Mouse (Mus musculus) heart, postnatal 4 days (tissue): ENCODE measurements around the gene Vars. TPM values are rescaled to one million over a fixed set of nuclear protein-coding genes. Genes with fewer than 3 reads are reported as not detected.
"Not testable (repeated sequence)": the region's sequence is repeated elsewhere in the genome, so short reads cannot be mapped to it uniquely, and the experiment has no call there.

Experiments used
- DNase-seq: peaks from one replicate; pipeline ENCODE4 v3.0.0; 2021
- total RNA-seq, 2 experiments: library from RNA; stranded (reverse); gene quantifications; 2 replicates each; pipeline ENCODE4 v1.2.3; 2021

The Vars gene
- total RNA-seq, 2 experiments from 2014 or later = 46.7 to 49.0 TPM

DNA sequence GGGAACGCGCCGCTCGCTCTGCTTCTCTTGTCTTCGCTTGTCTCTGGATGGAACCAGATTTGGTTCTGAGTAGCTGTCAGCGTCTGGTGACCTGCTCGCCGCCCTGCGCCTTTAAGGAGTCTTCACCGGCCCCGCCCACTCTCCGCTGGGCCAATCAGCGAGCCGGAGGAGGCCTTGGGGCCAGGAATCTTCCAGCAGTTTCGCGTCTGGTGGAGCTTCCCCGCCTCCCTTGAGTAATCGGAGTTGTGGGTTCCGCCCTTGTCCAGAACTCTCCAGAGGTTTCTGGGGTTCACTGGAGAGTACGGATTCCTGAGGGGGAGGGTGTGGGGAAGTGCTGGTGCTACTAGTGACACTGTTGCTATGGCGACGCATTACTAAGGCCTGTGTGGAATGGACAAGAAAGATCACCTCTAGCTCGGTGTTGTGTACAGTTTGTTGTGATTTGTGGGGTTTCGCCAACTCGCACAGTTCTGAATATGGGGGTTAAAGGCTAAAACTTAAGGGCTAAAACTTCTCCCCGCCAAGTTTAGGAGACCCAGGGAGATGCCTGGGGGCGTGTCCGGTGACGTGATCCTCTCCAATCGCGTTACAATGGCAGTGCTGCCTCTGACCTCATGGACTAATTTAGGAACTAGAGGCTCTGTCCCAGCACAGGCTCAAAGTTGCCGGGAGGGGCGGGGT lies 28.6 kb upstream of the Vars start, which contains the start of the genes Hspa1a and Hspa1l:
Gene Hspa1a (minus strand): TSS at position 88 of the 681 bp plus-strand sequence.
Gene Hspa1l (plus strand): TSS at position 635 of the 681 bp plus-strand sequence.
- DNase-seq = peak; percentile 87

DNA sequence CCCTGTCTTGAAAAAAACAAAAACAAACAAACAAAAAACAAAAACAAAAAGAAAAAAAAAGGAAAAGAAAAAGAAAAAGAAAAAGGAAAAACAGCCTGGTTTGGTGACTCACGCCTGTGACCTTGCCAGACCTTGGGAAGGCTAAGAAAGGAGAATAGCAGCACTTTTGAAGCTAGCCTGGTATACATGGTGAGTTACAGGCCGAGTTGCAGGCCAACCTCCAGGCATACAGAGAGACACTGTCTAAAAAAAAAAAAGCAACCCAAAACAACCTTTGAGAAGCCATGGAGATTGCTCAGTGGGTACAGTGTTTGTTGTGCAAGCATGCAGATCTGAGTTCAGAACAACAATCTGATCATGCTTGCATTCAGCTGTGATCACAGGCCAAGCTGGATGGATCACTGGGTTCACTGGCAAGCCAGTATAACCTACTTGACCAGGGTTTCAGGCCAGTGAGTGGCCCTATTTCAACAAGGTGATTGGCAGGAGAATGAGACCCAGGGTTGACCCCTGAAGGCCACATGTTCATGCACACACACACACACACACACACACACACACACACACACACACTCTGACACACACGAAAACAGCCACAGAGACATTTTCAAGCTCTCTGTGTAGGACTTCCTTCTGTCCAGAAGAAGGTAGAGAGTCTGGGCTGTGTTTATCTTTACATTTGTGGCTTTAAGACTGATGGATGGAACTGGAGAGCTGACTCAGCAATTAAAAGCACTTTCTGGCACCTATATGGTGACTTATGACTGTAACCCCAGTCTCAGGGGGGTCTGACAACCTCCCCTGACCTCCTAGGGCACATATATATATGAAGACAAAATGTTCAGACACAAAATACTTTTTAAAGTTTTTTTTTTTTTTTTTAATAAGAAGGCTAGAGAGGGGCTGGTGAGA lies 24.9 kb upstream of the Vars start:
- no peak for DNase-seq

- no peak for DNase-seq
Observed at GRCm38 (mm10) chr17:34977000-34977399, 23.8 kb upstream of the Vars start.

DNA sequence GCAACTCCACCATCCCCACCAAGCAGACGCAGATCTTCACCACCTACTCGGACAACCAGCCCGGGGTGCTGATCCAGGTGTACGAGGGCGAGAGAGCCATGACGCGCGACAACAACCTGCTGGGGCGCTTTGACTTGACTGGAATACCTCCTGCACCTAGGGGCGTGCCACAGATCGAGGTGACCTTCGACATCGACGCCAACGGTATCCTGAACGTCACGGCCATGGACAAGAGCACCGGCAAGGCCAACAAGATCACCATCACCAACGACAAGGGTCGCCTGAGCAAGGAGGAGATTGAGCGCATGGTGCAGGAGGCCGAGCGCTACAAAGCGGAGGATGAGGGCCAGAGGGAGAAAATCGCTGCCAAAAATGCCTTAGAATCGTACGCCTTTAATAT lies 22.5 kb upstream of the Vars start:
- DNase-seq = no peak

- no peak for DNase-seq
Observed at GRCm38 (mm10) chr17:34979631-34980030, 21.2 kb upstream of the Vars start.

DNA sequence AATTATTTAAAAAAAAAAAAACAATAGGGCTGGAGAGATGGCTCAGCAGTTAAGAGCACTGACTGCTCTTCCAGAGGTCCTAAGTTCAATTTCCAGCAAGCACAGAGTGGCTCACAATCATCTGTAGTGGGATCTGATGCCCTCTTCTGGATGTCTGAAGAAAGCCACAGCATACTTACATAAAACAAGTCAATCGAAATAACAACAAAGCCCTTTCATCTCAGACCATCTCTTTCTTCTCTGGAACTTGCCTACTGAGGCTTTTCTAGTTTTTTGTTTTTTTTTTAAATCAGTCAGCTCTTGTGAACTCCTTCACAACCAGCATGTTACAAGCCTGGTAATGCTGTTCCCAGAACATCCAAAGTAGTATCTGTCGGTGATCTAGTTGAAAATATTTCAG lies 20.1 kb upstream of the Vars start:
- DNase-seq = peak; percentile 43

DNA sequence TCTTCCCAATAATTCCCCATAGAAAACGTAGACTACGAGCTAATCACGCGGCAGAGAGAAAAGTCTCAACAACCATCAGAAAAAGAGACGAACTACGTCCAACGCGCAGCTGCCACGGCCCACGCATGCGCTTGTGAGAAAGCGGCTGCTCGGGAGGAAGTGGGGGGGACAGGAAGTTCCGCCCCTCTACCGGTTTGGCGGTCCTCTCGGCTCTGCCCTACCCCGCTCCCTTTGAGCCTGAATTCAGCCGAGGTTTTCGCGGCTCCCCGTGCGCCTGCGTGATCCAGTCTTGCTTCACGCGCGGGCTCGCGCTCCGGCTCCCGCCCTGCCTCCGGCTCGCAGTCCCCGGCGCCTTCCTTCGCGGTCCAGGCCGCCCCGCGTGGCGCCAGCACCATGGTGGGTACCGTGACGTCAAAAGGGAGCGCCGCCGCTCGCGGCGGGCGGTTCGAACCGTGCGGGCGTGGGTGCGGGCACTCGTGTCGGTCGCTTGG lies 19.1 kb upstream of the Vars start, which contains the start of gene Lsm2:
Gene Lsm2 (plus strand): TSS at position 173 of the 491 bp plus-strand sequence.
- DNase-seq = peak; percentile 92

DNA sequence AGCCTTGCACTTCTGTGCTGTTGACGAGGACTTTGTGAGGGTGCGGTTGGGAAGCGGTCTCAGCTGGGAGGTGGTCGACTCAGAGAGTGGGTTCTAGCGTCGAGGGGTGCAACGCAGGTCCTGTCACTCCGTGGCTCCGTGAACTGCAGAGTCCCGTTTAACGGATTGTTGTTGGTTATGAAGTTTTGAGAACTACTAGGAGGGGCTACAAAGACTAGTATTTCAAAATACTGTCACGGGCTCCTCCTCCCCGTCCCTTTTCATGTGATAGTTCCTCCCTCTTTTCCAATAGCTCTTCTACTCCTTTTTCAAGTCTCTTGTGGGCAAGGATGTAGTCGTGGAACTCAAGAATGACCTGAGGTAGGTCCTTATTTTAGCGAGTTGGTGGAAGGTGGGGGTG lies 18.5 kb upstream of the Vars start:
- no peak for DNase-seq

GRCm38 (mm10) chr17:34984218-34984617 lies 16.6 kb upstream of the Vars start:
- peak; percentile 32 for DNase-seq

GRCm38 (mm10) chr17:34994751-34995150 lies 6.0 kb upstream of the Vars start:
- DNase-seq = no peak

GRCm38 (mm10) chr17:34995192-34995591 lies 5.6 kb upstream of the Vars start:
- not testable (repeated sequence) for DNase-seq

DNA sequence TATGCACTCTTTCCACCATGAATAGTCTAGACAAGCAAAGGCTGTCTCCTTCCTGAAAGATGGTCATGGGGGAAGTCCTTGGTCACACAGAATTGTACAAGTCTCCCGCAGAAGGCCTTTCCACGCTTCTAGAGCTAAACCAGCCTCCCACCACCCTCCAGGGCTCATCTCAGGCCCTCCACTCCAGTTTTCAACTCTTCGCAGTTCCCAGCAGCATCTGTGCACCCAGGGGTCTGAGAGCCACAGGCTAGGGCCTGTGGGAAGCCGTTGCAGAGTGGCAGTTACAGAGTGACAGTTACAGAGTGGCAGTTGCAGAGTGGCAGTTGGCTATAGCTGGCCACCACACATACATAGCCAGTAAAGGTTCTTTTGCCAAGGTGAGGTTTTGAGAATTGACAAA lies 4.9 kb upstream of the Vars start:
- DNase-seq = not testable (repeated sequence)

GRCm38 (mm10) chr17:34996411-34997141 lies 4.2 kb upstream of the Vars start:
- no peak for DNase-seq

DNA sequence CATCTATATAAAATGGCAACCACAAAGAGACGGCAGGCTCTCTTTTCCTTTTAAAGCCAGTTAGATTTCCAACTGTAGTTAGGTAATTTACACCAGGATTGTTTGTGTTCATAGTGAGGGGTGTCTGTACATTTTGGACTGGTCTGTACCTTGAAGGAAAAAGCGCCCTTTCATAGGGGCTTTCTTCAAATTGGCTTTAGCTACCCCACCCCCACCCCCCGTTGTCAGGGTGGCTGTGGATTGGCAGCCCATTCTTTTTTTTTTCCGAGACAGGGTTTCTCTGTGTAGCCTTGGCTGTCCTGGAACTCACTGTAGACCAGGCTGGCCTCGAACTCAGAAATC lies 3.7 kb upstream of the Vars start:
- no peak for DNase-seq

- no peak for DNase-seq
Observed at GRCm38 (mm10) chr17:34998526-34999430, 2.0 kb upstream of the Vars start.

- DNase-seq = not testable (repeated sequence)
Observed at GRCm38 (mm10) chr17:34999871-35000716, 693 bp upstream of the Vars start.

DNA sequence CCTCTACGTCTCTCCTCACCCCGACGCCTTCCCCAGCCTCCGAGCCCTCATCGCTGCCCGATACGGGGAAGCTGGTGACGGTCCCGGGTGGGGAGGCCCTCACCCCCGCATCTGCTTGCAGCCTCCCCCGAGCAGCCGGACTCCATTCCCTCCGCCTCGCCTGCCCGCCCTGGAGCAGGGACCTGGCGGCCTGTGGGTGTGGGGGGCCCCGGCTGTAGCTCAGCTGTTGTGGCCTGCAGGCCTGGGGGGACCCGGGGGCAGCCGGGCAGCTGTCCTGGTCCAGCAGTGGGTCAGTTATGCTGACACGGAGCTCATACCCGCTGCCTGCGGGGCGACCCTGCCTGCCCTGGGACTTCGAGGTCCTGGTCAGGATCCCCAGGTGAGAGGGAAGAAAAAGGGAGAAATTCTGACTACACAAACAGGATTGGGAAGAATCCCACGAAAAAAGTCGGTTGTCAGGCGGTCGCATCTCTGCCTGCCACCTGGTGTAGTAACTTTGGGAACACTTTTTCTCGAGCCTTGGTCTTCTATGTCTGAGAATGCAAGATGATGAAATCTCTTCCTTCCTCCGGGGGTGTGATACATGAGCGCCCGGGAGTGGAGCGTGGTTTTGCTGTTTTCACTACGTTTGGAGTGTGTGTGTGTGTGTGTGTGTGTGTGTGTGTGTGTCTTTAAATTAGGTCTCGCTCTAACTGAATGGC lies 815 bp downstream of the Vars start:
- no peak for DNase-seq

DNA sequence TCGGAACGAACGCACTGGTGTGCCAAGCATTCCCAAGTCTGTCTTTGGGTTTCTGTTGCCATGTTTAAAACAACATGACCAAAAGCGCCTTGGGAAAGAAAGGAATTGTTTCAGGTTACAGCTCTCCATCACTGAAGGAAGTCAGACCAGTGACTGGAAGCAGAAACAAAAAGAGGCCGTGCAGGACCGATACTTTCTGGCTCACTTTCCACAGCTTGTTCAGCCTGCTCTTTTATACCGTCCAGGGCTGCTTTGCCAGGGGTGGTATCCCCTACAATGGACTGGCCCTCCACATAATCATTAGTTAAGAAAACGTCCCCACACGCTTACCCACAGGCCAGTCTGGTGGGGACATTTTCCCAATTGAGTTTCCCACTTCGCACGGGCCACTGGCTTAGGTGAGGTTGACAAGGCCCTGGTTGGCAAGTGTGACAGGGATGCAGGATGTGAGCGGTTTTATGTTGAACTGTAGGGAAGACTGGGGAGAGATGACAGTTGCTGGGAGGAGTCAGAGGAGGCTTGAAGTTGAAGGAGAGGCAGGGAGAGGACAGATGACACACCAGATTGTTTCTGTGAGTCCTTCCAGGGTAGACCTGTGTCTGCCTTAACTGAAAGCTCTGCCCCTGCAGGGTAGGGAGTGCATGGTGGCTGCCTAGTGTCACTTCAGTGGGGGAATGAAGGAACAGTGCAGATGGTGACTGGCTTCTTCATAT lies 1.5 kb downstream of the Vars start:
- no peak for DNase-seq
